Mouse (Mus musculus): ENCODE data around the gene Rad54l. TPM values are rescaled to one million over a fixed set of nuclear protein-coding genes. Genes with fewer than 3 reads are reported as not detected.

Gene Rad54l
- polyA plus RNA-seq, 1 experiment from 2014 or later = 42.1 TPM

GRCm38 (mm10) chr4:116127956-116128355, 4.5 kb upstream of the Rad54l start:
- Histone ChIP-seq H3K4me1 (replicated peaks; ENCODE audit: control insufficient read depth, insufficient read depth, low read length) (no peaks in the 10 kb centered on the region), H3K9me3 (ENCODE audit: control insufficient read depth, low read length) (no peaks in the 10 kb centered on the region), H3K27me3 (ENCODE audit: control insufficient read depth, insufficient read depth, low read length) (no peaks in the 10 kb centered on the region), H3K27ac (ENCODE audit: low read depth, low read length) (no peak overlapping the region), H3K4me3 (ENCODE audit: low read depth, low read length) (no peak overlapping the region), H3K4me2 (replicated peaks; ENCODE audit: low read depth, low read length) (no peak overlapping the region), H3K36me3 (ENCODE audit: control insufficient read depth, insufficient read depth, low read length) (no peaks in the 10 kb centered on the region), H3K9ac (ENCODE audit: low read depth, low read length) (no peak overlapping the region)
- WGBS = 58% methylated on average over 6 of the region's 6 CpGs
- no peak for ATAC-seq (ENCODE audit: low FRiP score)
- no peak for DNase-seq (ENCODE audit: low spot score)

- Histone ChIP-seq H3K36me3 (ENCODE audit: control insufficient read depth, insufficient read depth, low read length) (no peaks in the 10 kb centered on the region), H3K27ac (ENCODE audit: low read depth, low read length) (no peak overlapping the region), H3K27me3 (ENCODE audit: control insufficient read depth, insufficient read depth, low read length) (no peaks in the 10 kb centered on the region), H3K4me3 (ENCODE audit: low read depth, low read length) (no peak overlapping the region), H3K9ac (ENCODE audit: low read depth, low read length) (no peak overlapping the region), H3K4me1 (replicated peaks; ENCODE audit: control insufficient read depth, insufficient read depth, low read length) (no peaks in the 10 kb centered on the region), H3K4me2 (replicated peaks; ENCODE audit: low read depth, low read length) (no peak overlapping the region), H3K9me3 (ENCODE audit: control insufficient read depth, low read length) (no peaks in the 10 kb centered on the region)
- ATAC-seq (ENCODE audit: low FRiP score) = no peak
- no peak for DNase-seq (ENCODE audit: low spot score)
- 93% methylated on average over 4 of the region's 4 CpGs for WGBS
These were observed 2.4 kb upstream of the Rad54l start for GRCm38 (mm10) chr4:116125803-116126386.

DNA sequence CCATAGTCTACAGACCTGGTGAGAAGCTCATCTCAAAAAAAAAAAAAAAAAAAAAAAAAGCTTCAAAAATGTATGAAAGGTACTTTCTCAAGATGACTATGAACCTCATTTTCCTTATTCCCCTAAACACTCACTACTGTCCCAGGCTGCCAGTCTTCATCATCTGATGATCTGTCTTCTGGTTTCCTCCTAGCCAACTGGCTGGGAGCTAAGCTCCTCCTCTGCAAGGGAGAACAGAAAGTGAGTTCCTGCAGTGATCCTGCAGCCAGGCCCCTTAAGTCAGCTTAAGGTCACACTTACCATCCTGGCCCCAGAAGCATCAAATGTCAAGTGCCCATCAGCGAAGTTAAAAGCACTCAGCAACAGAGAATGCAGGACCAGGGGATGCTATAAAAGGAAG, 728 bp downstream of the Rad54l start:
- Histone ChIP-seq H3K9ac (ENCODE audit: low read depth, low read length) (peak overlapping the region; percentile 50), H3K27ac (ENCODE audit: low read depth, low read length) (no peak overlapping the region), H3K36me3 (ENCODE audit: control insufficient read depth, insufficient read depth, low read length) (0 out of 2 replicates have a peak, but pooled peaks cover 3% of the 10 kb centered on the region), H3K4me2 (replicated peaks; ENCODE audit: low read depth, low read length) (peak overlapping the region; percentile 53), H3K4me1 (replicated peaks; ENCODE audit: control insufficient read depth, insufficient read depth, low read length) (no peaks in the 10 kb centered on the region), H3K4me3 (ENCODE audit: low read depth, low read length) (peak overlapping the region; percentile 47), H3K27me3 (ENCODE audit: control insufficient read depth, insufficient read depth, low read length) (no peaks in the 10 kb centered on the region), H3K9me3 (ENCODE audit: control insufficient read depth, low read length) (no peaks in the 10 kb centered on the region)
- ATAC-seq (ENCODE audit: low FRiP score) = no peak
- no peak for DNase-seq (ENCODE audit: low spot score)
- 0% methylated on average over 1 of the region's 1 CpGs for WGBS

- Histone ChIP-seq H3K27ac (ENCODE audit: low read depth, low read length) (no peak overlapping the region), H3K4me2 (replicated peaks; ENCODE audit: low read depth, low read length) (no peak overlapping the region), H3K9ac (ENCODE audit: low read depth, low read length) (no peak overlapping the region), H3K4me1 (replicated peaks; ENCODE audit: control insufficient read depth, insufficient read depth, low read length) (no peaks in the 10 kb centered on the region), H3K36me3 (ENCODE audit: control insufficient read depth, insufficient read depth, low read length) (no peaks in the 10 kb centered on the region), H3K9me3 (ENCODE audit: control insufficient read depth, low read length) (no peaks in the 10 kb centered on the region), H3K4me3 (ENCODE audit: low read depth, low read length) (no peak overlapping the region), H3K27me3 (ENCODE audit: control insufficient read depth, insufficient read depth, low read length) (no peaks in the 10 kb centered on the region)
- DNase-seq (ENCODE audit: low spot score) (no peak), ATAC-seq (ENCODE audit: low FRiP score) (no peak)
- WGBS = 71% methylated on average over 2 of the region's 2 CpGs
These were observed 12.0 kb downstream of the Rad54l start for GRCm38 (mm10) chr4:116111486-116111885.

DNA sequence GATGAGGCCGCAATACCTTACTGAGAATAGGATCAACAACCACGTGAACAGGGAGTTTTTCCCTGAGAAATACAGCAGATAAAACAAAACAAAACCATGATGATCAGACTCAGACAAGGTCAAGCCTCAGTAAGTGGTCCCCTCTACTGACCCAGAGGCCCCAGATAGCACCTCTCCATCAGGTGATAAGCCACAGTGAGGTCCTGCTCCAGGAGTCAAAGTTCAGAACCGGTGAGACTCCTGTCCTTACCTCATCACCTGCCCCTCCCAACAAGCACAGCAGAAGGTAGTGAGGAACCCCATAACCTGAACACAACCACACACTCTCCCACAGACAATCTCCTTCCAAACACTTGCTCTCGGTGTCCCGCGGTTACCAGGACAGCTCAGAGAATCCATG, 12.8 kb downstream of the Rad54l start:
- H3K27ac ChIP-seq (ENCODE audit: low read depth, low read length) = no peak overlapping the region
- WGBS = 94% methylated on average over 6 of the region's 6 CpGs
- no peak overlapping the region for H3K4me2 ChIP-seq (replicated peaks; ENCODE audit: low read depth, low read length)
- no peak overlapping the region for H3K9ac ChIP-seq (ENCODE audit: low read depth, low read length)
- H3K4me1 ChIP-seq (replicated peaks; ENCODE audit: control insufficient read depth, insufficient read depth, low read length) = no peaks in the 10 kb centered on the region
- peaks cover under 1% of the 10 kb centered on the region; the same call in 1 of the 2 replicates for H3K36me3 ChIP-seq (ENCODE audit: control insufficient read depth, insufficient read depth, low read length)
- ATAC-seq (ENCODE audit: low FRiP score) = no peak
- no peak for DNase-seq (ENCODE audit: low spot score)
- no peaks in the 10 kb centered on the region for H3K27me3 ChIP-seq (ENCODE audit: control insufficient read depth, insufficient read depth, low read length)
- H3K9me3 ChIP-seq (ENCODE audit: control insufficient read depth, low read length) = no peaks in the 10 kb centered on the region
- no peak overlapping the region for H3K4me3 ChIP-seq (ENCODE audit: low read depth, low read length)

- Histone ChIP-seq H3K4me2 (replicated peaks; ENCODE audit: low read depth, low read length) (no peak overlapping the region), H3K27ac (ENCODE audit: low read depth, low read length) (no peak overlapping the region), H3K9me3 (ENCODE audit: control insufficient read depth, low read length) (no peaks in the 10 kb centered on the region), H3K4me3 (ENCODE audit: low read depth, low read length) (no peak overlapping the region), H3K27me3 (ENCODE audit: control insufficient read depth, insufficient read depth, low read length) (no peaks in the 10 kb centered on the region), H3K9ac (ENCODE audit: low read depth, low read length) (no peak overlapping the region), H3K36me3 (ENCODE audit: control insufficient read depth, insufficient read depth, low read length) (peaks cover 9% of the 10 kb centered on the region; the same call in 1 of the 2 replicates), H3K4me1 (replicated peaks; ENCODE audit: control insufficient read depth, insufficient read depth, low read length) (no peaks in the 10 kb centered on the region)
- 94% methylated on average over 5 of the region's 5 CpGs for WGBS
- DNase-seq (ENCODE audit: low spot score) = no peak
- no peak for ATAC-seq (ENCODE audit: low FRiP score)
These were observed 18.2 kb downstream of the Rad54l start for GRCm38 (mm10) chr4:116105278-116105677.

GRCm38 (mm10) chr4:116100959-116101358, 22.5 kb downstream of the Rad54l start:
- Histone ChIP-seq H3K27ac (ENCODE audit: low read depth, low read length) (no peak overlapping the region), H3K4me2 (replicated peaks; ENCODE audit: low read depth, low read length) (no peak overlapping the region), H3K36me3 (ENCODE audit: control insufficient read depth, insufficient read depth, low read length) (peaks cover 32% of the 10 kb centered on the region; the same call in 1 of the 2 replicates), H3K9ac (ENCODE audit: low read depth, low read length) (no peak overlapping the region), H3K4me3 (ENCODE audit: low read depth, low read length) (no peak overlapping the region), H3K27me3 (ENCODE audit: control insufficient read depth, insufficient read depth, low read length) (no peaks in the 10 kb centered on the region), H3K4me1 (replicated peaks; ENCODE audit: control insufficient read depth, insufficient read depth, low read length) (no peaks in the 10 kb centered on the region), H3K9me3 (ENCODE audit: control insufficient read depth, low read length) (no peaks in the 10 kb centered on the region)
- DNase-seq (ENCODE audit: low spot score) (no peak), ATAC-seq (ENCODE audit: low FRiP score) (no peak)
- 88% methylated on average over 7 of the region's 7 CpGs for WGBS

- Histone ChIP-seq H3K36me3 (ENCODE audit: control insufficient read depth, insufficient read depth, low read length) (peaks cover 34% of the 10 kb centered on the region), H3K4me3 (ENCODE audit: low read depth, low read length) (no peak overlapping the region), H3K27ac (ENCODE audit: low read depth, low read length) (no peak overlapping the region), H3K27me3 (ENCODE audit: control insufficient read depth, insufficient read depth, low read length) (no peaks in the 10 kb centered on the region), H3K9ac (ENCODE audit: low read depth, low read length) (no peak overlapping the region), H3K4me1 (replicated peaks; ENCODE audit: control insufficient read depth, insufficient read depth, low read length) (no peaks in the 10 kb centered on the region), H3K4me2 (replicated peaks; ENCODE audit: low read depth, low read length) (no peak overlapping the region), H3K9me3 (ENCODE audit: control insufficient read depth, low read length) (no peaks in the 10 kb centered on the region)
- DNase-seq (ENCODE audit: low spot score) = no peak
- WGBS = 88% methylated on average over 8 of the region's 8 CpGs
- no peak for ATAC-seq (ENCODE audit: low FRiP score)
These were observed 26.3 kb downstream of the Rad54l start for GRCm38 (mm10) chr4:116097211-116097610.

DNA sequence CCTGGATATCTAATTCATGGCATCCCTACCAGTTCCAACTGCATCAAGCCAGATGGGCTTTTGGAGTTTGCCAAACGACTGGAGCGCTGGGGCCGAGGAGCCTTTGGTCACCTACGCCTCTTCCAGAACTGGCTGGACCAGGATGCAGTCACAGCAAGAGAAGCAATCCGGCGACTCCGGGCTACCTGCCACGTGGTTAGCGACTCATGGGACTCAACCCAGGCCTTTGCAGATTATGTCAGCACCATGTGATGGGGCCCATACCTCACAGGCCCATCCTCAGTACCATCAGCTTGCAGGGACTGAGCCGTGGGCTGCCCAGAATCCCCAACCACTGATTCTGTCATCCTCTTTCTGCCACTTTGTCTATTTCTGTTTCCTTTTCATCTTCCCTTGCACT, 27.2 kb downstream of the Rad54l start:
- Histone ChIP-seq H3K36me3 (ENCODE audit: control insufficient read depth, insufficient read depth, low read length) (peaks cover 33% of the 10 kb centered on the region), H3K4me1 (replicated peaks; ENCODE audit: control insufficient read depth, insufficient read depth, low read length) (no peaks in the 10 kb centered on the region), H3K27ac (ENCODE audit: low read depth, low read length) (no peak overlapping the region), H3K4me2 (replicated peaks; ENCODE audit: low read depth, low read length) (no peak overlapping the region), H3K4me3 (ENCODE audit: low read depth, low read length) (no peak overlapping the region), H3K27me3 (ENCODE audit: control insufficient read depth, insufficient read depth, low read length) (no peaks in the 10 kb centered on the region), H3K9me3 (ENCODE audit: control insufficient read depth, low read length) (no peaks in the 10 kb centered on the region), H3K9ac (ENCODE audit: low read depth, low read length) (no peak overlapping the region)
- no peak for ATAC-seq (ENCODE audit: low FRiP score)
- no peak for DNase-seq (ENCODE audit: low spot score)
- 89% methylated on average over 10 of the region's 10 CpGs for WGBS

Measured in hindbrain, embryonic 11.5 days (tissue).